Mouse (Mus musculus): ENCODE measurements at regions not wholly inside any gene's neighbourhood (a gene's known extent, or its start where the extent isn't known, plus 50 kb on each side); places are given as distances from the start of the nearest gene placed in this dataset.
A peak's percentile ranks its signal among the peaks of the same experiment; 100 is the strongest.

- no peak for DNase-seq (ENCODE audit: low spot score in 2 of 2)
Observed at GRCm38 (mm10) chr8:113581704-113582103, 53.7 kb upstream of the Mon1b start.

DNA sequence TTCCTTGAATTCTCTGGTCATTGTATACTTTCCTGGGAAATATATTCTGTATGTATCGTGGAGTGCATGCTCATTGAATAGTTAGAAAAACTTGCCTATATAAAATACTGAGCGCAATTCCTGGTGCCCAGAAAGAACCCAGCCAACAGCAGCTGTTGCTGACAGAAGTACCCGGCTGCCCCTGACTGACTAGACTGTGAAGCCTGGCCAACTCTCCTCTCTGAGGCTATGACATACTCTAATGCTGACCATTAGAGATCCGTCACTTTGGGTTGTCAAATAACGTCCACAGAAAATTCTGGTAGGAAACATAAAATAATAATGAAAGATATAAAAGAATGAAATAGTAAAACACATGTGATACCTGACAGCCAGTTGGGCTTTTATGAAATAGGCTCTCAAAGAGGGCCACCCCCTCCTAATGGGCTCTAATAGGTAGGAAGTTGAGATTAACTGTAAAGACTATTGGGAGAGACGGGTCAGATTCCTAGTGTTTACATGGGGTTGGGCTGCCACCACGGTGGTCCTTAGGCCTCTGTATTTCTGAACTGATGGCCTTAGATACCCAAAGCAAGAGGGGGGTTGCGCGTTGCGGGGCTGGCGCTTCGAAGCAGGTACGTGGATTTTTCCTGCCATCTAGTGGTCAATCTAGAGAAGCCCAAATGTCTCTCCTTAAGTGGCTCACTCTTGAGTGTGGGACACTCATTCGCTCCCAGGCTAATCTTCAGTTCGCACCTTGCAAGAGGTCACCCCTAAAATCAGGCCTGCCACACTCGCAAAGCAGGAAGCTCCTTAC, 53.0 kb upstream of the Mon1b start:
- DNase-seq (ENCODE audit: low spot score in 2 of 2): peak; percentile 49 to 66

DNA sequence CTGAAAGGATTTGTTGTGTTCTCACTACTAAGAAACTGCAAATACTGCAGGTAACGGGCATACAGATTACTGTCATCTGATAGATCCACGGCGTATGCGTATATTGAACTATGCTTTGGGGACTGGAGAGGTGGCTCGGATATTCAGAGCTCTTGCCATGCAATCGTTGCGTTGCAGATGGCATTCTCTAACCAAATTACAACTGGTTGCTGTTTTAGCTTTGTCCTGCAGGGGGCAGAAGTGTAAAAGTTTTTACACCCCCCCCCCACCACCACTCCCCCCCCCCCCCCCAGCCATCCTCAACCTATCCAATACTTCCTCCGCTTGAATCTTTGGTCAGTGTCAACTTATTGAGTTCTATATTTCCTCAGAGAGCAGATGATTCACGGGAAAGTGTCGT, 51.6 kb upstream of the Mon1b start:
- no peak for DNase-seq (ENCODE audit: low spot score in 2 of 2)

All from right cerebral cortex, postnatal 10 days (tissue).